Mouse (Mus musculus): Measurements from ENCODE around the gene Adad2. TPM values are rescaled to one million over a fixed set of nuclear protein-coding genes. Genes with fewer than 3 reads are reported as not detected.

Adad2 gene
- polyA plus RNA-seq, 2 experiments: 0.38 TPM; not detected in 1

- ATAC-seq (ENCODE audit: low FRiP score, low read depth) (no peak), DNase-seq (ENCODE audit: low spot score) (no peak)
- H3K27ac ChIP-seq (replicated peaks; ENCODE audit: low read depth, low read length): no peak overlapping the region
- H3K9me3 ChIP-seq (ENCODE audit: control insufficient read depth, low read length): no peaks in the 10 kb centered on the region
- H3K27me3 ChIP-seq (ENCODE audit: control insufficient read depth, insufficient read depth, low read length): no peaks in the 10 kb centered on the region
- WGBS: 77% methylated on average over 6 of the region's 6 CpGs
- no peak overlapping the region for H3K4me3 ChIP-seq (replicated peaks; ENCODE audit: low read length)
- H3K36me3 ChIP-seq (ENCODE audit: control insufficient read depth, insufficient read depth, low read length): no peaks in the 10 kb centered on the region
- H3K4me2 ChIP-seq (replicated peaks; ENCODE audit: low read depth, low read length, severe bottlenecking): no peak overlapping the region
- TF ChIP-seq POLR2A (IDR thresholded peaks at IDR 0.05; ENCODE audit: borderline replicate concordance, extremely low read depth, insufficient read depth, insufficient read length): no peak
- no peak overlapping the region for H3K9ac ChIP-seq (ENCODE audit: low read depth, low read length, severe bottlenecking)
- peaks cover 5% of the 10 kb centered on the region; the same call in 1 of the 2 replicates for H3K4me1 ChIP-seq (ENCODE audit: control insufficient read depth, insufficient read depth, low read length)
Measured at GRCm38 (mm10) chr8:119665270-119665669, 52.7 kb downstream of the Adad2 start.

Other genes starting within 250 kb of the Adad2 start
- 13.6 and 14.8 TPM in 2 replicates for gene Mlycd, start 217.9 kb upstream of the Adad2 start, polyA plus RNA-seq (2012; rRNA removed)
- 17.0 and 19.1 TPM in 2 replicates for gene Mlycd, start 217.9 kb upstream of the Adad2 start, polyA plus RNA-seq (2014; fragmentation: Nextera tagmentation; extraction: Ambion mirVana)
- gene Osgin1, start 178.6 kb upstream of the Adad2 start, polyA plus RNA-seq (2012; rRNA removed): 2.1 and 2.7 TPM in 2 replicates
- gene Osgin1, start 178.6 kb upstream of the Adad2 start, polyA plus RNA-seq (2014; fragmentation: Nextera tagmentation; extraction: Ambion mirVana): 1.2 and 2.2 TPM in 2 replicates
- 7.8 and 9.5 TPM in 2 replicates for gene Necab2, start 166.0 kb upstream of the Adad2 start, polyA plus RNA-seq (2012; rRNA removed)
- 2.2 and 2.6 TPM in 2 replicates for gene Necab2, start 166.0 kb upstream of the Adad2 start, polyA plus RNA-seq (2014; fragmentation: Nextera tagmentation; extraction: Ambion mirVana)
- 0.29 and 0.51 TPM in 2 replicates for gene Slc38a8, start 111.0 kb upstream of the Adad2 start, polyA plus RNA-seq (2012; rRNA removed)
- gene Slc38a8, start 111.0 kb upstream of the Adad2 start, polyA plus RNA-seq (2014; fragmentation: Nextera tagmentation; extraction: Ambion mirVana): not detected in 2 replicates
- 155 and 179 TPM in 2 replicates for gene Mbtps1, start 54.0 kb upstream of the Adad2 start, polyA plus RNA-seq (2012; rRNA removed)
- 122 and 125 TPM in 2 replicates for gene Mbtps1, start 54.0 kb upstream of the Adad2 start, polyA plus RNA-seq (2014; fragmentation: Nextera tagmentation; extraction: Ambion mirVana)
- 15.5 and 17.2 TPM in 2 replicates for gene Hsdl1, start 37.6 kb upstream of the Adad2 start, polyA plus RNA-seq (2012; rRNA removed)
- 31.3 and 34.2 TPM in 2 replicates for gene Hsdl1, start 37.6 kb upstream of the Adad2 start, polyA plus RNA-seq (2014; fragmentation: Nextera tagmentation; extraction: Ambion mirVana)
- gene Dnaaf1, start 37.5 kb upstream of the Adad2 start, polyA plus RNA-seq (2012; rRNA removed): 0.04 and 0.06 TPM in 2 replicates
- not detected in 2 replicates for gene Dnaaf1, start 37.5 kb upstream of the Adad2 start, polyA plus RNA-seq (2014; fragmentation: Nextera tagmentation; extraction: Ambion mirVana)
- gene Taf1c, start 7.5 kb upstream of the Adad2 start, polyA plus RNA-seq (2012; rRNA removed): 18.4 and 28.4 TPM in 2 replicates
- 11.3 and 13.0 TPM in 2 replicates for gene Taf1c, start 7.5 kb upstream of the Adad2 start, polyA plus RNA-seq (2014; fragmentation: Nextera tagmentation; extraction: Ambion mirVana)
- 0.11 and 0.13 TPM in 2 replicates for gene Kcng4, start 22.9 kb downstream of the Adad2 start, polyA plus RNA-seq (2012; rRNA removed)
- 0.12 and 0.14 TPM in 2 replicates for gene Kcng4, start 22.9 kb downstream of the Adad2 start, polyA plus RNA-seq (2014; fragmentation: Nextera tagmentation; extraction: Ambion mirVana)
- 0.91 and 0.93 TPM in 2 replicates for gene Wfdc1, start 53.6 kb downstream of the Adad2 start, polyA plus RNA-seq (2012; rRNA removed)
- gene Wfdc1, start 53.6 kb downstream of the Adad2 start, polyA plus RNA-seq (2014; fragmentation: Nextera tagmentation; extraction: Ambion mirVana): 0.33 and 0.80 TPM in 2 replicates
- gene Atp2c2, start 87.3 kb downstream of the Adad2 start, polyA plus RNA-seq (2012; rRNA removed): 2.1 and 3.1 TPM in 2 replicates
- 2.3 and 2.6 TPM in 2 replicates for gene Atp2c2, start 87.3 kb downstream of the Adad2 start, polyA plus RNA-seq (2014; fragmentation: Nextera tagmentation; extraction: Ambion mirVana)
- gene Tldc1, start 165.7 kb downstream of the Adad2 start, polyA plus RNA-seq (2012; rRNA removed): 10.6 and 11.7 TPM in 2 replicates
- gene Tldc1, start 165.7 kb downstream of the Adad2 start, polyA plus RNA-seq (2014; fragmentation: Nextera tagmentation; extraction: Ambion mirVana): 5.1 and 6.7 TPM in 2 replicates
- gene Cotl1, start 227.8 kb downstream of the Adad2 start, polyA plus RNA-seq (2012; rRNA removed): 147 and 196 TPM in 2 replicates
- 212 and 247 TPM in 2 replicates for gene Cotl1, start 227.8 kb downstream of the Adad2 start, polyA plus RNA-seq (2014; fragmentation: Nextera tagmentation; extraction: Ambion mirVana)
- 12.1 and 16.2 TPM in 2 replicates for gene Klhl36, start 249.5 kb downstream of the Adad2 start, polyA plus RNA-seq (2012; rRNA removed)
- gene Klhl36, start 249.5 kb downstream of the Adad2 start, polyA plus RNA-seq (2014; fragmentation: Nextera tagmentation; extraction: Ambion mirVana): 9.1 and 10.2 TPM in 2 replicates

All from limb, embryonic 14.5 days (tissue).